Mouse (Mus musculus) embryonic facial prominence, embryonic 10.5 days (tissue): ENCODE data around the gene Lgr6. TPM values are rescaled to one million over a fixed set of nuclear protein-coding genes. Genes with fewer than 3 reads are reported as not detected.

Source experiments
- DNase-seq: peaks from one replicate; pipeline ENCODE4 v3.0.0-alpha.2; 2017; ENCODE audit warnings: low spot score
- H3K27ac ChIP-seq: fragments of 300-500 bp; sonication (generic); replicated peaks from 2 replicates; pipeline ENCODE4 v1.5.1; 2016; ENCODE audit warnings: mild to moderate bottlenecking
- H3K27me3 ChIP-seq: fragments of 300-500 bp; sonication (generic); replicated peaks from 2 replicates; pipeline ENCODE4 v1.6.1; 2016; ENCODE audit warnings: low read depth, mild to moderate bottlenecking; ENCODE audit not compliant: poor library complexity, severe bottlenecking
- H3K36me3 ChIP-seq: fragments of 300-500 bp; sonication (generic); replicated peaks from 2 replicates; pipeline ENCODE4 v1.6.1; 2016; ENCODE audit warnings: mild to moderate bottlenecking, moderate library complexity
- H3K4me1 ChIP-seq: fragments of 300-500 bp; sonication (generic); 2 replicates; pipeline ENCODE4 v1.6.1; 2016
- H3K4me3 ChIP-seq: fragments of 300-500 bp; sonication (generic); 2 replicates; pipeline ENCODE4 v1.5.1; 2016; ENCODE audit warnings: mild to moderate bottlenecking, moderate library complexity
- H3K9me3 ChIP-seq: fragments of 300-500 bp; sonication (generic); 2 replicates; pipeline ENCODE4 v1.6.1; 2016; ENCODE audit warnings: mild to moderate bottlenecking
- WGBS: fragments of 180-500 bp; shearing (Covaris S2); methylation state at CpG from one replicate; pipeline ENCODE4 v1.1.7; 2016; 5-methylcytosine and 5-hydroxymethylcytosine counted together
- polyA plus RNA-seq: library from polyadenylated mRNA; unstranded; fragments of >200 nt; fragmentation: Nextera tagmentation; extraction: Ambion mirVana; gene quantifications from 2 replicates; pipeline ENCODE4 v1.2.1, GENCODE M21; 2016

The Lgr6 gene
- polyA plus RNA-seq, 1 experiment from 2014 or later, result 1.1 TPM

- no peaks in the 10 kb centered on the region for H3K9me3 ChIP-seq
- no peak overlapping the region for H3K27ac ChIP-seq
- peaks cover 26% of the 10 kb centered on the region for H3K27me3 ChIP-seq
- 91% methylated on average over 7 of the region's 7 CpGs for WGBS
- no peak overlapping the region for H3K4me3 ChIP-seq
- no peak for DNase-seq
- no peaks in the 10 kb centered on the region for H3K36me3 ChIP-seq
- H3K4me1 ChIP-seq, result peaks cover 25% of the 10 kb centered on the region
Measured at GRCm38 (mm10) chr1:134996471-134996870, 108.6 kb downstream of the Lgr6 start.

DNA sequence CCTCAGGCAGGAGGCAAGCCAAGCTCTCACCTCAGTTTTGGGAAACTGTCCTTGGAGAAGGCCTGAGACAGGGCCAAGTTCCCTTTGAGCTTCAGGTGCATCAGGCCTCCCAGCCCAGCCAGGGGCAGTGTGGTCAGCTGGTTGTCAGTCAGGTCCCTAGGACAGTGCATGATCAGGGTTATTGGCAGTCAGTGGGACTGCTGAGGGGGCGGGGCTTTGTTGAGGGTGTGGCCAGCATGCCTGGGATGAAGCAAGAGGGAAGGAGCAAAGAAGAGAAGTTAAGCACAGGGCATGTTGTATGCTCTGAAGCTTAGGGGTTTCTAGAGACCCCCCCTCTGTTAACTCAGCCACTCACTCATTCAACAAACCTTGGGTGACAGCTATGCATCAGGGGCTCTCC is 109.1 kb downstream of the Lgr6 start:
- Histone ChIP-seq H3K4me3 (no peak overlapping the region), H3K27me3 (peaks cover 31% of the 10 kb centered on the region), H3K9me3 (no peaks in the 10 kb centered on the region), H3K27ac (no peak overlapping the region), H3K4me1 (peaks cover 27% of the 10 kb centered on the region), H3K36me3 (no peaks in the 10 kb centered on the region)
- 29% methylated on average over 1 of the region's 1 CpGs for WGBS
- no peak for DNase-seq

- Histone ChIP-seq H3K27ac (no peak overlapping the region), H3K4me1 (peaks cover 27% of the 10 kb centered on the region), H3K27me3 (peaks cover 36% of the 10 kb centered on the region), H3K36me3 (no peaks in the 10 kb centered on the region), H3K4me3 (no peak overlapping the region), H3K9me3 (no peaks in the 10 kb centered on the region)
- WGBS, result 76% methylated on average over 4 of the region's 4 CpGs
- no peak for DNase-seq
Measured at GRCm38 (mm10) chr1:134995437-134995836, 109.6 kb downstream of the Lgr6 start.

DNA sequence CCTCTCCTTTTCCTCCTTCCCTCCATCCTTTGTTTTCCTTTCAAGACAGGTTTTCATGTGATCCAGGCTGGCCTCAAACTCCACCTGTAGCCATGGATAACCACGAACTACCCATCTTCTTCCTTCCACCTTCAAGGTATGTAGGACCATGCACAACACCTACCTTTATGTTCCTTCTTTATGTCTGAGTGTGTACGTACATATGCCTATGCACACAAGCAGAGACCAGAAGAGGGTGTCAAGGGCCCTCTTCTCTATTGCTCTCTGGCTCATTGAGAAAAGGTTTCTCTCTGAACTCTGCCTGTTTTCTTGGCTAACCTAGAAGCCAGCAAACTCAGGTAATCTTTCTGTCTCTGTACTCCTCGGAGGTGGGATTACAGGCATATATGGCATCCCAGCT is 110.3 kb downstream of the Lgr6 start:
- Histone ChIP-seq H3K4me1 (peaks cover 27% of the 10 kb centered on the region), H3K27ac (no peak overlapping the region), H3K27me3 (peaks cover 43% of the 10 kb centered on the region), H3K9me3 (no peaks in the 10 kb centered on the region), H3K36me3 (no peaks in the 10 kb centered on the region), H3K4me3 (no peak overlapping the region)
- no peak for DNase-seq
- 80% methylated on average over 3 of the region's 3 CpGs for WGBS

DNA sequence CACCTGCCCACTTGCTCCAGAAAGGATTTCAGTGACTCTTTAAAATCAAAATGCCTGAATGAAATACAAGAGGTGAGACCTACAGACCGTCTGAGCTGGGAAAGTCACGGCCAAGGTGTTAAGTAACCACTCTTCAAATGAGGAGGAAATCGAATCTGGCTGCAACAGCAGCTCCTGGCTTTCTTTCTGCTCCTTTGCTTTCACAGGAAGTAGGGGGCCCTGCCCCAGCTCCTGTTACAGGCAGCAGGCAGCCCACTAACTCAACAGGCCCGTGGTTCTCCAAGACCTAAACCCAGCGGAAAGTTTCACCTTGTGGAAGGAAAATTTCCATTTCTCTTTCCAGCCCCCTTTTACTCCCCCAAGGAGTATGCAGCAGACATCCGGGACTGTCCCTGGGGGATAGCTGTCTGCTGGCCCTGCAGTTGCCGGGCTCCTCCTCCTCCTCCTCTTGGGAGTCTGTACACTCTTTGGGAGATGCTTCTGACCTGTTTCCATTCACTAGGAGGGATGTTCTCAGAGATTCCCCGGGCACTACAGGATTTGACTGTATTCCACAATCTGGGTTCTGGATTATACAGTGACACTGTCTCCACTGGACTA is 112.9 kb downstream of the Lgr6 start:
- H3K4me1 ChIP-seq, result peaks cover 37% of the 10 kb centered on the region
- H3K27ac ChIP-seq, result peak overlapping the region; percentile 49; the same call in 1 of the 2 replicates
- no peak overlapping the region for H3K4me3 ChIP-seq
- WGBS, result 37% methylated on average over 8 of the region's 8 CpGs
- H3K36me3 ChIP-seq, result no peaks in the 10 kb centered on the region
- peak; percentile 43 for DNase-seq
- no peaks in the 10 kb centered on the region for H3K9me3 ChIP-seq
- H3K27me3 ChIP-seq, result peaks cover 59% of the 10 kb centered on the region

GRCm38 (mm10) chr1:134989372-134989771 is 115.7 kb downstream of the Lgr6 start:
- 10% methylated on average over 7 of the region's 7 CpGs for WGBS
- no peaks in the 10 kb centered on the region for H3K36me3 ChIP-seq
- 0 out of 2 replicates have a peak, but pooled peaks cover 2% of the 10 kb centered on the region for H3K9me3 ChIP-seq
- peaks cover 27% of the 10 kb centered on the region for H3K4me1 ChIP-seq
- no peak overlapping the region for H3K27ac ChIP-seq
- peaks cover 71% of the 10 kb centered on the region for H3K27me3 ChIP-seq
- peak; percentile 81 for DNase-seq
- no peak overlapping the region for H3K4me3 ChIP-seq

DNA sequence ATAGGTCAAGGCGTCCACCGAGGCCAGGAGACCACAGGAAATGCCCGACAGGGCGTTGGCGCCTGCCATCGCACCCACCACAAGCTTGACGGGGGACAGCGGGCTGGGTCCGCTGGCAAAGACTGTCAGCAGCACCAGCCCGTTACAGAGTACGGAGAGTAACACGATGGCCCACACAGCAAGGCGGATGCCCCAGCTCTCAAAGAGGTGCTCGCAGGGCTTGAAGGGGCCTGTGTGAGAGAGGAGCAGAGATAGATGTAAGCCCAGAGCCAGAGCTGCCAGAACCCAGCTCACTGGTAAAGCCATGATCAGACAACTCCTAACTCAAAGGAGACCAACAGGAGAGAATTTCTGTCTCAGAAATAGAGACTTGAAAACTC is 117.1 kb downstream of the Lgr6 start:
- DNase-seq, result no peak
- H3K36me3 ChIP-seq, result no peaks in the 10 kb centered on the region
- H3K4me1 ChIP-seq, result peaks cover 27% of the 10 kb centered on the region
- H3K9me3 ChIP-seq, result 0 out of 2 replicates have a peak, but pooled peaks cover 2% of the 10 kb centered on the region
- H3K27me3 ChIP-seq, result peaks cover 62% of the 10 kb centered on the region
- peak overlapping the region; percentile 79 for H3K27ac ChIP-seq
- peak overlapping the region; percentile 63 for H3K4me3 ChIP-seq
- WGBS, result 13% methylated on average over 14 of the region's 14 CpGs

DNA sequence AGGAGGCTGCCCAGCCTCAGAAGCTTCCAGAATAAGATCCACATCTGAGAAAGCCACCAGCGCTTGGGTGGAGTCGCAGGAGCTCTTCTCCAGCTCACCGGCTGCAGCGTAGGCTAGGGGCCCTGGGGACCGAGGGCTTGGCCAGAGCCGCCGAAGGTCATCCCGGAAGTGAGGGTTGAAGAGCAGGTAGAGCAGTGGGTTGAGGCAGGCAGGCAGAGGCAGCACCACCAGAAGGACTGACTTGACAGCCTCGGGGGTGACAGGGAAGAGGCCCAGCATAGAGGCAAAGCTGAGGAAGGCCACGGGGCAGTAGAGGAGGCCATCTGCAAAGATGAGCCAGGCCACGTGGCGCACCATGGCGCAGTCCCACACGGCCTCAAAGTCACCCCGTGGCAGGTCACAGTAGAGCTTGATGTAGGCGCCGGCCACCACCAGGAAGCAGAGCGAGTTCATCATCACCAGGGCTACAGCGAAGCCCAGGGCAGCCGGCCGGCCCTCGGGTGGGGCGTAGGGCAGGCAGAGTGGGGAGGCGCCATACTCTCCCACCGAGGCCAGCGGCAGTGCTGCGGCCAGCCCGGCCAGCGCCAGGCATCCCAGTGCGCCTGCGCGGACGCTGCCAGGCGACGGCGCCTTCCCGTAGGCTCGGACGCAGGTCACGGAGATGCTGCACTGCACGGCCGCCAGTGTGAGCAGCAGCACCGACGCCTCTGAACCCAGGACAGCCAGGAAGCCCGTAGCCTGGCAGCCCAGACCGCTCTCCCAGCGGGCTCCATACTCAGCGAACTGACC is 117.7 kb downstream of the Lgr6 start:
- Histone ChIP-seq H3K4me3 (peak overlapping the region; percentile 63), H3K4me1 (peaks cover 22% of the 10 kb centered on the region), H3K27ac (peak overlapping the region; percentile 79), H3K9me3 (0 out of 2 replicates have a peak, but pooled peaks cover 2% of the 10 kb centered on the region), H3K27me3 (peaks cover 64% of the 10 kb centered on the region), H3K36me3 (no peaks in the 10 kb centered on the region)
- WGBS, result 34% methylated on average over 48 of the region's 48 CpGs
- DNase-seq, result peak; percentile 82

- peaks cover 77% of the 10 kb centered on the region for H3K36me3 ChIP-seq
Measured at GRCm38 (mm10) chr1:134972920-134973319, 132.2 kb downstream of the Lgr6 start.

DNA sequence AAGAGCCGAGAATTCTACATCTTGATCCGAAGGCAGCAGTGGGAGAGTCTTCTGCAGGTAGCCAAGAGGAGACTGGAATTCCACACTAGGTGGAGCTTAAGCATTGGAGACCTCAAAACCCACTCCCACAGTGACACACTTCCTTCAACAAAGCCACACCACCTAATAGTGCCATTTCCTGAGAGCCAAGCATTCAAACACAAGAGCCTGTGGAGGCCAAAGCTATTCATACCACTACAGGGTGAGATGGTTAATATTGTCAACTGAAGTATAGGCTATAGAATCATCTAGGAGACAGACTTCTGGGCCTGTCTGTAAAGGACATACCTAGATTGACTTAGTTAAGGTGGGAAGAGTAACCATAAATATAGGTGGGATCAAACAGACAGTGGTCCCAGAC is 139.6 kb downstream of the Lgr6 start:
- no peaks in the 10 kb centered on the region for H3K9me3 ChIP-seq
- DNase-seq, result no peak
- H3K27ac ChIP-seq, result no peak overlapping the region
- H3K4me3 ChIP-seq, result no peak overlapping the region
- 91% methylated on average over 2 of the region's 2 CpGs for WGBS
- H3K27me3 ChIP-seq, result no peaks in the 10 kb centered on the region
- peaks cover 45% of the 10 kb centered on the region for H3K36me3 ChIP-seq
- peaks cover 18% of the 10 kb centered on the region for H3K4me1 ChIP-seq

More at GRCm38 (mm10) chr1:134972920-134973319, 132.2 kb downstream of the Lgr6 start:
- Histone ChIP-seq H3K4me3 (no peak overlapping the region), H3K4me1 (peaks cover 10% of the 10 kb centered on the region), H3K9me3 (no peaks in the 10 kb centered on the region), H3K27ac (no peak overlapping the region), H3K27me3 (no peaks in the 10 kb centered on the region)
- WGBS, result 75% methylated on average over 1 of the region's 1 CpGs
- DNase-seq, result no peak

GRCm38 (mm10) chr1:134962821-134963220 is 142.3 kb downstream of the Lgr6 start:
- Histone ChIP-seq H3K27ac (peak overlapping the region; percentile 89), H3K27me3 (no peaks in the 10 kb centered on the region), H3K4me3 (peak overlapping the region; percentile 77), H3K4me1 (peaks cover 18% of the 10 kb centered on the region), H3K36me3 (peaks cover 19% of the 10 kb centered on the region), H3K9me3 (no peaks in the 10 kb centered on the region)
- WGBS, result 4% methylated on average over 11 of the region's 11 CpGs
- peak; percentile 16 for DNase-seq

GRCm38 (mm10) chr1:134962053-134962803 is 142.8 kb downstream of the Lgr6 start, which contains the start of gene Ube2t:
TSS of gene Ube2t (plus strand) at chr1:134962565.
- 3% methylated on average over 50 of the region's 50 CpGs for WGBS
- DNase-seq, result peak; percentile 96
- Histone ChIP-seq H3K9me3 (no peaks in the 10 kb centered on the region), H3K27ac (peak within 1 kb of the TSS; percentile 89), H3K36me3 (peaks cover 13% of the 10 kb centered on the region), H3K4me3 (peak within 1 kb of the TSS; percentile 77), H3K27me3 (no peaks in the 10 kb centered on the region; the same call in 1 of the 2 replicates), H3K4me1 (peaks cover 18% of the 10 kb centered on the region)
